Mouse (Mus musculus): Measurements from ENCODE around the gene Bbof1.

DNA sequence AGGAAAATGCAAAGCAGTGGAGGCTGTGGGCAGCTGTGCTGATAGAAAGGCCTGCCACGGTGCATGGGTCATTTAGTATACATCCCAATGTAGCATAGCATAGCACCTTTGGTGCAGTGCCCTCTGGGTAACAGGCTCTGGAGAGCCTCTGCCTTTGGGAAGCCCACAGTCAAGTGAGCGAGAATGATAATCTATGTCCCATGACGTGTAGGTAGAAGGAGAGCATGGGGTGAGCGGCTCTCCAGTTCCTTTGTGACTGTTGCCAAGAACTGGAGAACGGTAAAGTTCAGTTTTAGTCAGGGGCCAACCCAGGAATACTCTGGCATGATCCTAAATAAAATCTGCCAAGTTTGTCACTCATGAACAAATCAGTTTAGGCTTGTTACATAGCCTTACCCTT, 37.2 kb upstream of the Bbof1 start:
- TF ChIP-seq EP300 (IDR thresholded peaks at IDR 0.05) (no peak), CTCF (IDR thresholded peaks at IDR 0.05) (no peak)

Data from lung, postnatal 0 days (tissue).